Mouse (Mus musculus): ENCODE measurements around the gene Hsd17b2.

GRCm38 (mm10) chr8:117786428-117786827 is 84.7 kb downstream of the Hsd17b2 start:
- TF ChIP-seq GATA1 (IDR thresholded peaks at IDR 0.05; ENCODE audit: low read length), result no peak
- no peak for TF ChIP-seq TAL1 (IDR thresholded peaks at IDR 0.05; ENCODE audit: low read length)

Data from erythroblast, embryonic 14.5 days (primary cell).